Mouse (Mus musculus): Measurements from ENCODE around the gene Fam193b.

Gene Fam193b

DNA sequence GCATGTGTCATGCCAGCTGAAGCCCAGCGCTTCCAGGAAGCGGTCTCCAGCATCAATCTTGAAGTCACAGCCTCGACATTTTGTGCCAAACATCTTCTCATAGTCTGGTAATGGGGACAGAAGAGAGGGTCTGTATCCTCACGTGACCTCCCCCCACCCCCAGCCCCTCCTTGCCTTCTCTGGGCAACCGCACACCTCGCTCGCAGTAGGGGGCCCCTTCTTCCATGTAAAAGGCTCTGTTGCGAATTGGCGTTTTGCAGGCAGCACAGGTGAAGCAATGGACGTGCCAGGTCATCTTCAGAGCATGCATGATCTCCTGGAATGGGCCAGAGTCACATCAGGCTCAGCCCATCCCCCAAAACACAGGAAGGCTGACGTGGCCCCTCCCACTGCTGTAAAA, 72.0 kb downstream of the Fam193b start:
- no peak for DNase-seq (ENCODE audit: low spot score)

GRCm38 (mm10) chr13:55496661-55497060, 74.3 kb downstream of the Fam193b start:
- DNase-seq (ENCODE audit: low spot score), result no peak

DNA sequence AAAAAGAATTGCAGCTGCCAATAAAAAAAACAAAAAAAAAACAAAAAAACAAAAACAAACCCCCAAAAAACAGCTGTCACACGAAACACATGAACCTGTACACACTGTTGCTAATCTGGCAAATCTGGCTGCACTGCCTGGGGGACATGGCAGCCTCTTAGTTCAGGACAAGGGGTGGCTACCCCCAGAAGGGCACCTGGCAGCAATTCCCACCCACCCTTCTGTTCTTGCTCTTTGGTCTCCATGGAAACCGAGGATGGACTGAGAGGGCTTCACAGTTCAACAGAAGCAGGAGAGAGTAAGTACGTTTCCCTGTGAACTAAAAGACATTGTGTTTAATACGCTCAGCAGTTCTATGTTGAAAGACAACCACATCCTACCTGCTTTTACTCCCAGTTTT, 75.2 kb downstream of the Fam193b start:
- DNase-seq (ENCODE audit: low spot score), result no peak

DNA sequence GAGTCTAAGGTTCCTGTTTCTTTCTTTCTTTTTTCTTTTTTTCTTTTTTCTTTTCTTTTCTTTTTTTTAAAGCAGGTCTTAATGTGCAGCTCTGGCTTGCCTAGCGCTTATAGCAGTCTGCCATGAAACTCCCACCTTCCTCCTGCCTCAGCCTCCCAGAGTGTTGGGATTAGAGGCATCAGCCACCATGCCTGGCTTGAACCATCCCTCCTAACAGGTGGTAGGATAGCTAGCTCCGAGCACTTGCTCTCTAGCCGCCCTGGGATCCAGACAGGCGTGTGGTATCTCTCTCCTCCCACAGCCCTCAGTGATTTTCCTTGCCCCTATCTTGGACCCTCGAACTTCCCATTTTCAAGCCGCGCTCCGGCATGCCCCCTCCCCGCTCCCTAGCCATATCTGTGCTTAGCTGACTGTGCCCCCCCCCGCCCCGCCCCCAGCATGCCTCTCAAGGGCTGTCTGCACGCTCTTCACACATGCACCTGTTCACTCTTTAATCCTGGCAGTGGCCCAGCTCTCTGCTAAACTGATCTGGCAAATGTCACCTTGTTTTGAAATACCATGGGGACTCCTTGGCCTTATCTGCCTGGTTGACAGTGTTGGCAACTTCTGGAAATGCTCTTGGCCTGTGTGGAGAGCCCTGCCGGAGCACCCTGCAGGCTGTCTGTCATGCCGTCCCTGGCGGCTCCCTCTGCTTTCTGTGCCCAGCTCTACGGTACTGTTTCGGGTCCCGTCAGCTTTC, 75.9 kb downstream of the Fam193b start:
- peak; percentile 51 for DNase-seq (ENCODE audit: low spot score)

DNA sequence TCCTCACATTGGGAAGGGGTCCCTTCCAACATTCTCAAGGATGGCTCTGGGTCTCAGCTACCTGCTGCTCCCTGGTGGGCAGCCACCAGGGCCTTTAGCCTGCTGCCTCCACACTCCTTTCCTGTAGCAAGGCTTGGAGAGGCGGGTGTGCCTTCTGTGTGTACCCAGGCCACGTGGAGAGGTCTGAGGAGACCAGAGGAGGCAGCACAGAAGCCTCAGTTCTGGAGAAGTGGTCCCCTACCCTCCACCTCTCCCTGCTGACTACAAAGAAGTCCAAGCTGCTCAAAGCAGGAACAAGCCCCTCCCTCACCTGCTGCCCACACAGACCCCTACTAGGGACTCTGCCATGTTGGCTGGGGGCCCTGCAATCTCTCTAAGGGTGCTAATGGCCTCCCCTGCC, 76.7 kb downstream of the Fam193b start:
- DNase-seq (ENCODE audit: low spot score), result no peak

All from layer of hippocampus, adult 11-12 months (tissue).